Mouse (Mus musculus): ENCODE data around the gene Bcl11a. TPM values are rescaled to one million over a fixed set of nuclear protein-coding genes. Genes with fewer than 3 reads are reported as not detected.

Bcl11a gene
- polyA plus RNA-seq, 1 experiment = 6.5 TPM

DNA sequence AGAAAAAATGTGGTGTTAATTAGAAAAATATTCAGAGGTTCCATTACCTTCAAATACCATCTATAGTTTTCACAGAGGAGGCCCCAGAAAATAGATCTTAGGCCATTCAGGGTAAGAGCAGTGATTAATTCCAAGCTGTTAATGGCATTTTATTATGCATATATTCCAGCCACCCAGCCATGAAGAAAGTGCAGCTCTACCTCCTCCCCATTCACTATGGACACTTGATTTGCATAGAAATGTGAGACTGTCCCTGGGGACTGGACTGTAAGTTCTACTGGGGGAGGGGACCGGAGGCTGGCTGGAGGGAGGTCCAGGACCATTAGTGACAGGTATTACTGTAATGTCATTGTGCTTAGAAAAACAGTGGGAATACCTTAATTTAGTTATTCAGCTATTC is 119.6 kb downstream of the Bcl11a start:
- H3K36me3 ChIP-seq (ENCODE audit: control insufficient read depth, insufficient read depth, low read length) = no peaks in the 10 kb centered on the region
- H3K27ac ChIP-seq (ENCODE audit: control insufficient read depth, insufficient read depth, low read depth, low read length) = no peak overlapping the region
- H3K4me3 ChIP-seq (ENCODE audit: control insufficient read depth, low read depth, low read length) = no peak overlapping the region
- TF ChIP-seq POLR2A (IDR thresholded peaks at IDR 0.05; ENCODE audit: control insufficient read depth, low read depth, low read length) = no peak
- no peak for TF ChIP-seq CTCF (IDR thresholded peaks at IDR 0.05; ENCODE audit: control insufficient read depth, insufficient read depth, insufficient replicate concordance, low read depth, low read length)
- H3K27me3 ChIP-seq (ENCODE audit: control insufficient read depth, insufficient read depth, low read length) = no peaks in the 10 kb centered on the region
- no peaks in the 10 kb centered on the region for H3K4me1 ChIP-seq (ENCODE audit: control insufficient read depth, insufficient read depth, low read length)

DNA sequence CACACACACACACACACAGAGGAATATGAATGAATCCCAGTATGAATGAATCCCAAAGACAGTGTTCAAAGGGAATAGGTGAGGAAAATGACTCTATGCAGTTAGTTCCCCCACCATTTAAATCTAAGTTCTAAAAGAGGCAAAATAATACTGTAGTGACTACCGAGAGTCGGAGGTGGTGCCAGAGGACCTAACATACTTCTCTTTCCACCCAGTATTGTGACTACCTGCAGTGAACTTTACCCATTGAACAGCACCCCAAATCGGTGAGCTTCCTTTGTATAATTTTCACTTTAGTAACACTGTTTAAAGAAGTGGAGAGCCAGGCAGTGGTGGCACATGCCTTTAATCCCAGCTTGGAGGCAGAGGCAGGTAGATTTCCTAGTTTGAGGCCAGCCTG is 121.7 kb downstream of the Bcl11a start:
- TF ChIP-seq POLR2A (IDR thresholded peaks at IDR 0.05; ENCODE audit: control insufficient read depth, low read depth, low read length) (no peak), CTCF (IDR thresholded peaks at IDR 0.05; ENCODE audit: control insufficient read depth, insufficient read depth, insufficient replicate concordance, low read depth, low read length) (no peak)
- Histone ChIP-seq H3K4me3 (ENCODE audit: control insufficient read depth, low read depth, low read length) (no peak overlapping the region), H3K27me3 (ENCODE audit: control insufficient read depth, insufficient read depth, low read length) (no peaks in the 10 kb centered on the region), H3K27ac (ENCODE audit: control insufficient read depth, insufficient read depth, low read depth, low read length) (no peak overlapping the region), H3K36me3 (ENCODE audit: control insufficient read depth, insufficient read depth, low read length) (no peaks in the 10 kb centered on the region), H3K4me1 (ENCODE audit: control insufficient read depth, insufficient read depth, low read length) (no peaks in the 10 kb centered on the region)

DNA sequence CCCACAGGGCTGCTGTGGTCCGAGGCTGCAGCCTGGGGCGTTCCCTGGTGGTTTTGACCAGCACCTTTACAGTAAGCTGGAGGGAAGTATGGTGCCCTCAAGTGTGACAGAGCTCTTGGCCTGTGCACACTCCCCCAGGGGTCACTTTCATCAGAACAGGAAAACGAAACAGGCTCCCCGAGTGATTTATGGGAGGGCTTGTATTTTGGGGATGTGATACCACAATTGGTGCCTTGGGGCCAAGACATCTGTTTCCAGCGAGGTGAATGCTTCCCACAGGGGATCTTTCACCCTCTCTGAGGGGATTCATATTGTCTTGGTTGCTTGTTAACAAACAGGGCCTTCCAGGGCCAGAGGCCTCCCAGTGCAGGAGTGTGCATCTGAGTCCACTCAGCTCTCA is 122.5 kb downstream of the Bcl11a start:
- Histone ChIP-seq H3K4me1 (ENCODE audit: control insufficient read depth, insufficient read depth, low read length) (no peaks in the 10 kb centered on the region), H3K27me3 (ENCODE audit: control insufficient read depth, insufficient read depth, low read length) (no peaks in the 10 kb centered on the region), H3K36me3 (ENCODE audit: control insufficient read depth, insufficient read depth, low read length) (no peaks in the 10 kb centered on the region), H3K4me3 (ENCODE audit: control insufficient read depth, low read depth, low read length) (no peak overlapping the region), H3K27ac (ENCODE audit: control insufficient read depth, insufficient read depth, low read depth, low read length) (no peak overlapping the region)
- no peak for TF ChIP-seq POLR2A (IDR thresholded peaks at IDR 0.05; ENCODE audit: control insufficient read depth, low read depth, low read length)
- no peak for TF ChIP-seq CTCF (IDR thresholded peaks at IDR 0.05; ENCODE audit: control insufficient read depth, insufficient read depth, insufficient replicate concordance, low read depth, low read length)

- no peaks in the 10 kb centered on the region for H3K4me1 ChIP-seq (ENCODE audit: control insufficient read depth, insufficient read depth, low read length)
- H3K36me3 ChIP-seq (ENCODE audit: control insufficient read depth, insufficient read depth, low read length) = no peaks in the 10 kb centered on the region
- H3K27me3 ChIP-seq (ENCODE audit: control insufficient read depth, insufficient read depth, low read length) = no peaks in the 10 kb centered on the region
- TF ChIP-seq POLR2A (IDR thresholded peaks at IDR 0.05; ENCODE audit: control insufficient read depth, low read depth, low read length) = no peak
- no peak for TF ChIP-seq CTCF (IDR thresholded peaks at IDR 0.05; ENCODE audit: control insufficient read depth, insufficient read depth, insufficient replicate concordance, low read depth, low read length)
- no peak overlapping the region for H3K4me3 ChIP-seq (ENCODE audit: control insufficient read depth, low read depth, low read length)
- no peak overlapping the region for H3K27ac ChIP-seq (ENCODE audit: control insufficient read depth, insufficient read depth, low read depth, low read length)
These were observed 123.4 kb downstream of the Bcl11a start for GRCm38 (mm10) chr11:24201223-24201622.

DNA sequence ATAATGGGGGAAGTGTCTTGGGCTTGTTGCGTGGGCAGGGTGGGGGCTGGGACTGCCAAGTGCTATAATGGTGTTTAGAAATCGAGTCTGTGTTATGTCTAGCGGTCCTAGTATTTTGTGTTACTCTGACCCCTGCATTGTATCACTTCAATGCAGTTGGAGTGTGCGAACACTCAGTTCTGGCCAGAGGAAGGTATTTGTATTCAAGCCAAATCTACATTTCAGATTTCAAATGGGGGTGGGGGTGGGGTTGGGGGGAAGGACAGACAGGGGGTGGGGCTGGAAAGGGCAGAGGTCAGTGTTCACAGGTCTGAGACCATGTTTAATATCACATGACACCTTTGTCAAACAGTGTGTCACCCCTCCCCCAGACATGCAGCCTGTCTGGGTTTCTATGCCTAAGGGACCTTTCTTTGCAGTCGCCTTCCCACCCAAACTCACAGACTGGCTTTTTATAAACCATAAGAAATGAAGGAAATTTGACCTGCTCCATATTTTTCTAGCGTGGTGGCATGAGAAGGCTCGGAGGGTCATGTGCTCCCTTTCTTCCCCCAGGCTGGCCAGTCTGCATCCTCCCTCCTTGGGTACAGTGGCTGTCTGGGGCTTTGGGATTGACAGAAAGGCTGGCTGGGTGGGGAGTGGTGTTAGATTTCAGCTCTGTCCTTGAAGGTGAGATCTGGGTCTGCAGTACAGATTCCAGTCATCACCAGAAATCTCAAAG is 124.9 kb downstream of the Bcl11a start:
- Histone ChIP-seq H3K4me3 (ENCODE audit: control insufficient read depth, low read depth, low read length) (no peak overlapping the region), H3K4me1 (ENCODE audit: control insufficient read depth, insufficient read depth, low read length) (no peaks in the 10 kb centered on the region), H3K36me3 (ENCODE audit: control insufficient read depth, insufficient read depth, low read length) (no peaks in the 10 kb centered on the region), H3K27ac (ENCODE audit: control insufficient read depth, insufficient read depth, low read depth, low read length) (no peak overlapping the region), H3K27me3 (ENCODE audit: control insufficient read depth, insufficient read depth, low read length) (no peaks in the 10 kb centered on the region)
- TF ChIP-seq CTCF (IDR thresholded peaks at IDR 0.05; ENCODE audit: control insufficient read depth, insufficient read depth, insufficient replicate concordance, low read depth, low read length) = no peak
- no peak for TF ChIP-seq POLR2A (IDR thresholded peaks at IDR 0.05; ENCODE audit: control insufficient read depth, low read depth, low read length)

GRCm38 (mm10) chr11:24203489-24203888 is 125.6 kb downstream of the Bcl11a start:
- Histone ChIP-seq H3K27ac (ENCODE audit: control insufficient read depth, insufficient read depth, low read depth, low read length) (no peak overlapping the region), H3K36me3 (ENCODE audit: control insufficient read depth, insufficient read depth, low read length) (no peaks in the 10 kb centered on the region), H3K27me3 (ENCODE audit: control insufficient read depth, insufficient read depth, low read length) (no peaks in the 10 kb centered on the region), H3K4me1 (ENCODE audit: control insufficient read depth, insufficient read depth, low read length) (peaks cover 3% of the 10 kb centered on the region; the same call in 1 of the 2 replicates), H3K4me3 (ENCODE audit: control insufficient read depth, low read depth, low read length) (no peak overlapping the region)
- no peak for TF ChIP-seq CTCF (IDR thresholded peaks at IDR 0.05; ENCODE audit: control insufficient read depth, insufficient read depth, insufficient replicate concordance, low read depth, low read length)
- no peak for TF ChIP-seq POLR2A (IDR thresholded peaks at IDR 0.05; ENCODE audit: control insufficient read depth, low read depth, low read length)

GRCm38 (mm10) chr11:24208951-24209351 is 131.1 kb downstream of the Bcl11a start:
- H3K4me1 ChIP-seq (ENCODE audit: control insufficient read depth, insufficient read depth, low read length) = peaks cover 9% of the 10 kb centered on the region
- no peaks in the 10 kb centered on the region for H3K36me3 ChIP-seq (ENCODE audit: control insufficient read depth, insufficient read depth, low read length)
- TF ChIP-seq CTCF (IDR thresholded peaks at IDR 0.05; ENCODE audit: control insufficient read depth, insufficient read depth, insufficient replicate concordance, low read depth, low read length) (no peak), POLR2A (IDR thresholded peaks at IDR 0.05; ENCODE audit: control insufficient read depth, low read depth, low read length) (no peak)
- no peaks in the 10 kb centered on the region for H3K27me3 ChIP-seq (ENCODE audit: control insufficient read depth, insufficient read depth, low read length)
- no peak overlapping the region for H3K4me3 ChIP-seq (ENCODE audit: control insufficient read depth, low read depth, low read length)
- H3K27ac ChIP-seq (ENCODE audit: control insufficient read depth, insufficient read depth, low read depth, low read length) = no peak overlapping the region
